Mouse (Mus musculus): ENCODE results near the gene Hist1h3e.

GRCm38 (mm10) chr13:23524654-23525053 is 37.5 kb downstream of the Hist1h3e start:
- no peak for TF ChIP-seq GATA1 (IDR thresholded peaks at IDR 0.05; ENCODE audit: low read length)
- TF ChIP-seq TAL1 (IDR thresholded peaks at IDR 0.05; ENCODE audit: low read length): no peak
